Mouse (Mus musculus) lung, embryonic 16.5 days (tissue): ENCODE measurements around the gene Ndufb7. TPM values are rescaled to one million over a fixed set of nuclear protein-coding genes. Genes with fewer than 3 reads are reported as not detected.
"Not testable (repeated sequence)": the region's sequence is repeated elsewhere in the genome, so short reads cannot be mapped to it uniquely, and the experiment has no call there.

Experiments used
- ATAC-seq: fragments of 200-750 bp; cut with Nextera tagmentation; 2 replicates; pipeline ENCODE4 v1.8.0; 2017; ENCODE audit warnings: low read depth, mild to moderate bottlenecking, moderate library complexity
- H3K27ac ChIP-seq: fragments of 300-500 bp; sonication (generic); 2 replicates; pipeline ENCODE4 v1.5.1; 2014; ENCODE audit warnings: mild to moderate bottlenecking, control low read depth, low read length
- H3K27me3 ChIP-seq: fragments of 300-500 bp; sonication (generic); 2 replicates; pipeline ENCODE4 v1.6.1; 2014; ENCODE audit warnings: low read depth, low read length, mixed read lengths; ENCODE audit not compliant: control insufficient read depth, insufficient read depth
- H3K36me3 ChIP-seq: fragments of 300-500 bp; sonication (generic); 2 replicates; pipeline ENCODE4 v1.6.1; 2014; ENCODE audit warnings: low read length; ENCODE audit not compliant: control insufficient read depth, insufficient read depth
- H3K4me1 ChIP-seq: fragments of 300-500 bp; sonication (generic); replicated peaks from 2 replicates; pipeline ENCODE4 v1.6.1; 2014; ENCODE audit warnings: low read length, mixed read lengths; ENCODE audit not compliant: control insufficient read depth, insufficient read depth
- H3K4me2 ChIP-seq: fragments of 300-500 bp; sonication (generic); 2 replicates; pipeline ENCODE4 v1.6.1; 2014; ENCODE audit warnings: low read depth, low read length, control low read depth
- H3K4me3 ChIP-seq: fragments of 300-500 bp; sonication (generic); 2 replicates; pipeline ENCODE4 v1.5.1; 2014; ENCODE audit warnings: mild to moderate bottlenecking, low read length, control low read depth
- H3K9ac ChIP-seq: fragments of 300-500 bp; sonication (generic); 2 replicates; pipeline ENCODE4 v1.6.1; 2014; ENCODE audit warnings: low read length, control low read depth
- H3K9me3 ChIP-seq: fragments of 300-500 bp; sonication (generic); 2 replicates; pipeline ENCODE4 v1.6.1; 2016; ENCODE audit warnings: low read length; ENCODE audit not compliant: control insufficient read depth
- WGBS: fragments of 180-500 bp; shearing (Covaris S2); extraction: QIAGEN DNeasy Blood & Tissue Kit; methylation state at CpG from one replicate; pipeline ENCODE4 v1.1.7; 2014; 5-methylcytosine and 5-hydroxymethylcytosine counted together
- polyA plus RNA-seq: library from polyadenylated mRNA; unstranded; fragments of >200 nt; fragmentation: Nextera tagmentation; extraction: Ambion mirVana; gene quantifications from 2 replicates; pipeline ENCODE4 v1.2.1, GENCODE M21; 2015

The Ndufb7 gene
- polyA plus RNA-seq, 1 experiment from 2014 or later, result 350 TPM

DNA sequence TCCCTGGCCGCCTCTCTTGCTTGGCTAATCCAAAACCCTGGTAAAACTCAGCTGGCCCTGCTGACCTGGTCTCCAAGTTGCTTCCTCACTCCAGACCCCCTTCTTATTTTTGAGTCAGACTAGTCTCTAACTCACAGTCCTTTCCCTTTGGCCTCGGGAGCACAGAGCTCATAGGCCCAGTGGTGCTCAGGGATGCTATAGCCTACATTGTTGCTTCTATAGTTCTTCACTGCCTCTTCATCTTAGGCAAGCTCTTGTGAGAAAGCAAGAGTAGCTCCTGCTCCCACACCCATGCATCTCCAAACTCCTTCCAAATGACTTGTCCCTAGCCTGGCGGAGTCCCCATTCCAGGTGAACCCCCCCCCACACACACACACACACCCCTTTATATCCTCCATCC, 1.2 kb downstream of the Ndufb7 start:
- peak overlapping the region; percentile 87 for H3K4me2 ChIP-seq
- H3K4me3 ChIP-seq, result peak overlapping the region; percentile 76
- peaks cover 15% of the 10 kb centered on the region for H3K36me3 ChIP-seq
- no peak for ATAC-seq
- 39% methylated on average over 3 of the region's 3 CpGs for WGBS
- H3K27me3 ChIP-seq, result no peaks in the 10 kb centered on the region
- no peaks in the 10 kb centered on the region for H3K9me3 ChIP-seq
- peak overlapping the region; percentile 88; the same call in 1 of the 2 replicates for H3K9ac ChIP-seq
- peaks cover 10% of the 10 kb centered on the region for H3K4me1 ChIP-seq
- H3K27ac ChIP-seq, result no peak overlapping the region

DNA sequence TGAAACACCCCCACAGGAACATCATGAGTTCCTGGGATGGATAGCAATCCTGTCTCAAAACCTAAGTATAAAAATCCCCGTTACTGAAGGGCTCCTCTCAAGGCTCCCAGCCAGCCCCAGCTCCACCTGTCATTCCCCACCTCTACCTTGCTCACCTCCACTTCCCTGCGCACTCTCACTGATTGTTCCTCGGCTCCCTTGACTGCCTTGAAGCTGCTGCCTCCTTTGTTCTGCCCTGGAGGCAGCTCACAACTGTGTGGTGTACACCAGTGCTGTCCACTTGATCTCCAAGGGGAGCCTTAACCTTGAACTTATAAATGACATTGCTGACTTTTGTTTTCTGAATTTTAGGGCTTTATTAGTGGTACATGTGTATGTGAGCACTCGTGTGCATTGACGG, 1.7 kb downstream of the Ndufb7 start:
- Histone ChIP-seq H3K27ac (no peak overlapping the region), H3K4me1 (peaks cover 10% of the 10 kb centered on the region), H3K4me3 (no peak overlapping the region), H3K9ac (no peak overlapping the region), H3K27me3 (no peaks in the 10 kb centered on the region), H3K9me3 (no peaks in the 10 kb centered on the region), H3K36me3 (peaks cover 18% of the 10 kb centered on the region), H3K4me2 (no peak overlapping the region)
- no peak for ATAC-seq
- 59% methylated on average over 5 of the region's 5 CpGs for WGBS

DNA sequence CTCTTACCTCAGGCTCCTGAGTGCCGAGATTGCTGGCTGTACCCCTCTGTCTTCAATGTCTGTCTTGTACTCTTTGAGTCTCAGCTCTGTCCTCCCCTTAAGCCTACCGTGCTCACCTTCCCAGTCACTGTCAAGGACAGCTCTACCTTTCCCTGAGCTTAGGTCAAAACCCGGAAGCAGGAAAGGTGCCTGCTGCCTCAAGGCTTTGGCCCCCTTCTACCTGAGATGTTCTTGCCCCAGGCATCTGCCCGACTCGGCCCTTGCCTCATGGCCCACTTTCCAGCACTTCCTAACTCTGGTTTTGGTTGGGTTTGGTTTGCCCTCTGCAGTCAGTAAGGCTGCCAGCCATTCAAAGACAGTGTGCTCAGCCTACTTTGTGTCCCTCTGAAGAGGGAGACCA, 2.3 kb downstream of the Ndufb7 start:
- Histone ChIP-seq H3K4me2 (no peak overlapping the region), H3K4me1 (peaks cover 10% of the 10 kb centered on the region), H3K27me3 (no peaks in the 10 kb centered on the region), H3K9me3 (no peaks in the 10 kb centered on the region), H3K36me3 (peaks cover 19% of the 10 kb centered on the region), H3K27ac (no peak overlapping the region), H3K9ac (no peak overlapping the region), H3K4me3 (no peak overlapping the region)
- no peak for ATAC-seq
- WGBS, result 65% methylated on average over 5 of the region's 5 CpGs

DNA sequence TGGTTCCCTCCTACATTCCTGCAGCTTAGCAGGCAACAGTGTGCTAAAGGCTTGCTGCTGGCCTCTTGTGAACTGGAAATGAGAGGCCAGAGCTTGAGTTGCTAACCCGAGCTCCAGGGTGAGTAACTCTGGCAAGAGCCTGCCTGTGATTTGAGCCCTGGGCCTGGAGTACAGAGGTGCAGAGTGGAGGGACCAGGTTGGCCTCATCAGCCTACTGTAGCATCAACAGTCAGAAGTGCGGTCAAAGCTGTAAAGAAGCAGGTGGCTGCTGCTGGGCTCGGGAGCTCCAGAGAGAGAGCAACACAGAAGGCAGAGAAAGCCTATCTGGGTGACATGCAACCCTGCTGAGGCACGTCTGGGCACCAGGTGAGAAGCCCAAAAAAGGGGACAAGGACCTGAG, 2.7 kb downstream of the Ndufb7 start:
- H3K9me3 ChIP-seq, result no peaks in the 10 kb centered on the region
- H3K9ac ChIP-seq, result no peak overlapping the region
- H3K4me2 ChIP-seq, result no peak overlapping the region
- no peak for ATAC-seq
- peaks cover 19% of the 10 kb centered on the region for H3K36me3 ChIP-seq
- peaks cover 10% of the 10 kb centered on the region for H3K4me1 ChIP-seq
- no peak overlapping the region for H3K27ac ChIP-seq
- 70% methylated on average over 4 of the region's 4 CpGs for WGBS
- no peak overlapping the region for H3K4me3 ChIP-seq
- H3K27me3 ChIP-seq, result no peaks in the 10 kb centered on the region

DNA sequence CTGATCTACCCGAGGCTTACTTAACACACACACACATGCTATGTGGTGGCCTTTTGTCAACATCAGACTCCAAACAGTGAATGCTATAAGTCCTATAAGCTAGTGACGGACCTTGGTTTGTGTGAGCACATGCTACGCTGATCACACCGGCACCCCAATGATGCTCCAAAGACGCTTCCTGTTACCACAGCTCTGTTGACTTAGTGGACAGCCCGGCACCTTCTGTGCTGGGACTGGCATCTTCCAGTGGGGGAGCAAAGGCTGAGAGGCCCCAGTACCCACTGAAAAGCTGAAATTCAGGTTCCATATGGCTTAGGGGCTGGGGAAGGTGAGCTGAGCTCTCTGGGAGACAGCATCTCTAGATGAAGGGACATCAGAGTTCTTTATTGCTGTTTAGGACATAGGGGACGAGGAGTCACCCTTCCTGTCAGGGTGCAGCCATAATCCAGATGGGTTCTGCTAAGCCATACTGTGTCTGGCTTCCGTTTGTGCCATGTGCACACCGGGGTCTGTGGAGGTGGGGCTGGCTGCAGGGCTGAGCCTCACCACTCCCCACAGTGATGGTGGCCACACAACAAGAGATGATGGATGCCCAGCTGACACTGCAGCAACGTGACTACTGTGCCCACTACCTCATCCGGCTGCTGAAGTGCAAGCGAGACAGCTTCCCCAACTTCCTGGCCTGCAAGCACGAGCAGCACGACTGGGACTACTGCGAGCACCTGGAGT, 4.0 kb downstream of the Ndufb7 start:
- Histone ChIP-seq H3K4me2 (no peak overlapping the region), H3K36me3 (peaks cover 19% of the 10 kb centered on the region), H3K27ac (no peak overlapping the region), H3K4me3 (no peak overlapping the region), H3K27me3 (no peaks in the 10 kb centered on the region), H3K9me3 (no peaks in the 10 kb centered on the region), H3K4me1 (peaks cover 21% of the 10 kb centered on the region), H3K9ac (no peak overlapping the region)
- 79% methylated on average over 15 of the region's 15 CpGs for WGBS
- no peak for ATAC-seq

DNA sequence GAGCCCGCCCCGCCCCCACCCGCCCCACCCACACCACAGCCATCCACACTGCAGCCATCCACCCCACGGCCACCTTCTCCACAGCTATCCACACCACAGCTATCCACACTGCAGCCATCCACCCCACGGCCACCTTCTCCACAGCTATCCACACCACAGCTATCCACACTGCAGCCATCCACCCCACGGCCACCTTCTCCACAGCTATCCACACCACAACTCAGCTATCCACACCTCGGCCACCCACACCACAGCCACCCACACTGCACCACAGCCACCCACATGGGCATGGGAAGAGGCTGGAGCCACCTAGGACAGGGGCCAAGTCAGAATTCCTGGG, 4.5 kb downstream of the Ndufb7 start:
- H3K9ac ChIP-seq, H3K4me3 ChIP-seq, H3K9me3 ChIP-seq, H3K27me3 ChIP-seq, H3K27ac ChIP-seq, ATAC-seq, H3K4me2 ChIP-seq: not testable (repeated sequence)
- Histone ChIP-seq H3K36me3 (peaks cover 19% of the 10 kb centered on the region), H3K4me1 (peaks cover 25% of the 10 kb centered on the region)
- WGBS, result 95% methylated on average over 3 of the region's 7 CpGs

DNA sequence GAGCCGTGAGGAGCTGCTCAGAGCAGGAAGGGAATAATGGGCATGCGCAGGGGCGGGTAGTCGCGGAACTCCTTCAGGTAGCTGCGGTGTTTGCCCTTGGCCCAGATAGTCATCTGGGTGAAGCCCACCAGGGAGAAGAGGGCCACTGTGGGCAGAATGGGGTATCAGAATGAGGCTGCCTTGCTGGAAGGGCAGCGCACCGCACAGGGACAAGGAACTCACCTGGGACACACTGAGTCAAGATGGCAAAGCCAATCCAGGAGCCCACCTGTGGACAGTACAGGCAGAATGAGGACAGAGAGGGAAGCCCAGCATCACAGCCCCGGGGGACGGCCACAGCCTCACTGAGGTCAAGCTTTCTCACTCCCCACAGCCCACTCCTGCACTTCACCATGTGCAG, 5.3 kb downstream of the Ndufb7 start:
- Histone ChIP-seq H3K27ac (no peak overlapping the region), H3K9me3 (no peaks in the 10 kb centered on the region), H3K4me2 (no peak overlapping the region), H3K36me3 (peaks cover 19% of the 10 kb centered on the region), H3K4me1 (peaks cover 31% of the 10 kb centered on the region), H3K9ac (no peak overlapping the region), H3K27me3 (no peaks in the 10 kb centered on the region), H3K4me3 (no peak overlapping the region)
- 87% methylated on average over 10 of the region's 10 CpGs for WGBS
- ATAC-seq, result no peak

DNA sequence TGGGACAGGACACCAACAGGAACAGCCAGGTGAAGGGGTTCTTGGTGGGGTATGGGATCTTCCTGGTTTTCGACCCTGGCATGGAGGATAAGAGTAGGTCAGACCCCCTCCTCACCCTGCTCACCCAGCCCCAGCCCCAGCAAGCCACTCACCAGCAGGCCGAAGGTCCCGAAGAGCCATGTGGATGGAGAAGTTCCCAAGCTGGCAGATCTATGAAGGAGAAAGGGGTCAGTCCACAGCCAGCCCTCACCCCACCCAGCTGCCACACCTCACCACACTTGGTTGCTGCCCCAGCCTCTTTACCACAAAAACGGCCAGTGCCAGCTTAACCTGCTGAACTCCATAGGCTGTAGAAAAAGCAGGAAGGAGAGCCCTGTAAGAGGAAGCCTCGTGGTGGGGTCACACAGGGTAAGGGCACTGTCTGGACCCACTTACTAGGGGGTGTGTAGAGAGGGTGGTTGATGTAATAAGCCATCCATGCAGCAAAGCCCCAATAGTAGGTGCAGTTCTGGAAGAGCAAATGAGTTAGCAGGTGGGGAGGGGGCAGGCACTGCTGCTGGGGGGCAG, 5.9 kb downstream of the Ndufb7 start:
- H3K27ac ChIP-seq, result no peak overlapping the region
- H3K36me3 ChIP-seq, result peaks cover 19% of the 10 kb centered on the region
- no peak overlapping the region for H3K4me2 ChIP-seq
- H3K9ac ChIP-seq, result no peak overlapping the region
- H3K4me3 ChIP-seq, result no peak overlapping the region
- no peaks in the 10 kb centered on the region for H3K27me3 ChIP-seq
- WGBS, result 90% methylated on average over 5 of the region's 5 CpGs
- peaks cover 34% of the 10 kb centered on the region for H3K4me1 ChIP-seq
- no peaks in the 10 kb centered on the region for H3K9me3 ChIP-seq
- no peak for ATAC-seq

DNA sequence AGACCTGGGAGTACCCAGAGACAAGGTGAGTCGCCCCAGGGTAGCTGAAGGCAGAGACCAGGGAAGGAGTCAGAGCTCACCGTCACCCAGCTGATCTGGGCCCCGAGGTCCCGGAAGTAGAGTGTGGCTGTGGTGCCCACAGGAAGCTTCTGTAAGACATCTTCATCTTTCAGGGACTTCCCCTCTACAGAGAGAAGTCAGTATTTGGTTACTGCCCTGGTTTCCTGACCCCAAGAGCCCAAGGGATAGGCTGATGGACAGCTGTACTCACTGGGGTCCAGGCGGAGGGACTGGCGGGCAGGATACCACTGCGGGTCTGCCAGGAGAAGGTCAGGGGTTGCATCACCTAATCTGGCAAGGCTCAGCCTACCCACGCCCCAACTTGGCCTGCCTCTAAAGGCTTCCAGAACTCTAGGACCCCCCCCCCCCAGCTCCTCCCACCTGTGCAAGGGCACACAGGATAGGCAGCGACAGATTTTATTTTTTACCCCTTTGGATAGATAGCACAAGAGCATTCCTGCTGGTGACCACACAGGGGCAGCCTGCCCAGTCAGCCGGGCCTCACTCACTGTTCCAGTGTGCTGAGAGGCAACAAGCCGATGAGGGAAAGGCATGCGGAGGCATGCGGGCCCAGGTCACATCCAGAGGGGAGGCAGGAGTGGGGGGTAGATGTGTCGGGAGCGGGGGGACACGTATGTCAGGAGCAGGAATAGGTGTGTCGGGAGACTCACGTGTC, 6.8 kb downstream of the Ndufb7 start:
- WGBS, result 78% methylated on average over 18 of the region's 18 CpGs
- no peak overlapping the region for H3K9ac ChIP-seq
- H3K9me3 ChIP-seq, result no peaks in the 10 kb centered on the region
- no peak overlapping the region for H3K4me2 ChIP-seq
- H3K4me3 ChIP-seq, result no peak overlapping the region
- H3K27ac ChIP-seq, result no peak overlapping the region
- H3K4me1 ChIP-seq, result peaks cover 32% of the 10 kb centered on the region
- ATAC-seq, result no peak
- H3K27me3 ChIP-seq, result no peaks in the 10 kb centered on the region
- peaks cover 19% of the 10 kb centered on the region for H3K36me3 ChIP-seq
